Mouse (Mus musculus): ENCODE measurements around the gene Tmem63c.

DNA sequence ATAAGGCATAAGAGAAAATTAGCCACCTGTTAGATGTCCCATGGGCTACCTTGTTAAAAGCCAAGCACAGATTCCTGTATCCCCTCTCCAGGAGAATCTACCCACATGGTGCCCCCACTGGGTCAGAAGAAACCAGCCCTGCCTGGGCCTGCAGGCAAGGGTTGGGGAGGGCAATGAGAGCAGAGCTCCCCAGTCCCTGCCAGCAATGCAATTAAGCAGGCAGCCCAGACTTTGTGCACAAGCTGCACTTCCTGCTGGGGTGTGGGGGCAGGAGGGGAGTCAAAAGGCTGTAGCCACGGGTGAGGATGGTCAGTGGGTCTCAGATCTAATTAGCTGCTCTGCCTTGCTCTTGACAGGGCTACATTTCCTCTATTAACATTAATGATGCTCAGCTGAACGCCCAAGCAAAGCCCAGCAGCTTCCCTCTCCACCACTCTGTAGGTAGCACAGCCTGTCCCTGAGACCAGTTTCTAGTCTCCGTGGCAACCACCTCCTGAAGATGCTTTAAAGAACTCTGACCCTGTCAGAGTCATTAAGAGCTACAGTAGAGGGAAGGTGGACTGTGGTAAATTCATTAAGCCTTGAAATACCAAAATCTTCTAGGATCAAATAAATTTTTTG is 86.3 kb downstream of the Tmem63c start:
- TF ChIP-seq POLR2A (IDR thresholded peaks at IDR 0.05; ENCODE audit: borderline replicate concordance, low read depth, low read length) (no peak), CTCF (IDR thresholded peaks at IDR 0.05; ENCODE audit: low read depth, low read length) (no peak)

Data from bone marrow macrophage, adult 2 months (primary cell).